Mouse (Mus musculus): Measurements from ENCODE around the gene Pdzph1.

Pdzph1 gene

GRCm38 (mm10) chr17:58991275-58991674, at the start of gene Pdzph1:
Pdzph1 (minus strand) TSS chr17:58991375.
- DNase-seq (ENCODE audit: low spot score): no peak

GRCm38 (mm10) chr17:59039754-59040153, 48.6 kb upstream of the Pdzph1 start:
- no peak for DNase-seq (ENCODE audit: low spot score)

- DNase-seq (ENCODE audit: low spot score): no peak
Measured at GRCm38 (mm10) chr17:59033445-59033844, 42.3 kb upstream of the Pdzph1 start.

- no peak for DNase-seq (ENCODE audit: low spot score)
Measured at GRCm38 (mm10) chr17:59026336-59026735, 35.2 kb upstream of the Pdzph1 start.

GRCm38 (mm10) chr17:59024502-59024901, 33.3 kb upstream of the Pdzph1 start:
- DNase-seq (ENCODE audit: low spot score): no peak

- no peak for DNase-seq (ENCODE audit: low spot score)
Measured at GRCm38 (mm10) chr17:59023971-59024370, 32.8 kb upstream of the Pdzph1 start.

GRCm38 (mm10) chr17:59018666-59019065, 27.5 kb upstream of the Pdzph1 start:
- DNase-seq (ENCODE audit: low spot score): no peak

- peak; percentile 48 for DNase-seq (ENCODE audit: low spot score)
Measured at GRCm38 (mm10) chr17:59013091-59013459, 21.9 kb upstream of the Pdzph1 start, which contains the start of gene Nudt12. Nudt12 (minus strand) TSS chr17:59013372.

- no peak for DNase-seq (ENCODE audit: low spot score)
Measured at GRCm38 (mm10) chr17:59012421-59013090, 21.4 kb upstream of the Pdzph1 start.

- DNase-seq (ENCODE audit: low spot score): no peak
Measured at GRCm38 (mm10) chr17:59011546-59012307, 20.6 kb upstream of the Pdzph1 start.

GRCm38 (mm10) chr17:58973237-58973636, 17.9 kb downstream of the Pdzph1 start:
- no peak for DNase-seq (ENCODE audit: low spot score)

- DNase-seq (ENCODE audit: low spot score): no peak
Measured at GRCm38 (mm10) chr17:58959905-58960304, 31.3 kb downstream of the Pdzph1 start.

- no peak for DNase-seq (ENCODE audit: low spot score)
Measured at GRCm38 (mm10) chr17:58957055-58957454, 34.1 kb downstream of the Pdzph1 start.

- DNase-seq (ENCODE audit: low spot score): no peak
Measured at GRCm38 (mm10) chr17:58943015-58943822, 48.0 kb downstream of the Pdzph1 start.

GRCm38 (mm10) chr17:58938598-58938997, 52.6 kb downstream of the Pdzph1 start:
- DNase-seq (ENCODE audit: low spot score): no peak

- DNase-seq (ENCODE audit: low spot score): no peak
Measured at GRCm38 (mm10) chr17:58937533-58937932, 53.6 kb downstream of the Pdzph1 start.

GRCm38 (mm10) chr17:58932983-58933280, 58.2 kb downstream of the Pdzph1 start:
- DNase-seq (ENCODE audit: low spot score): no peak

- DNase-seq (ENCODE audit: low spot score): no peak
Measured at GRCm38 (mm10) chr17:58932279-58932982, 58.7 kb downstream of the Pdzph1 start.

GRCm38 (mm10) chr17:58924754-58925546, 66.2 kb downstream of the Pdzph1 start:
- DNase-seq (ENCODE audit: low spot score): no peak

GRCm38 (mm10) chr17:58923901-58924476, 67.2 kb downstream of the Pdzph1 start:
- DNase-seq (ENCODE audit: low spot score): no peak

GRCm38 (mm10) chr17:58923316-58923866, 67.8 kb downstream of the Pdzph1 start:
- no peak for DNase-seq (ENCODE audit: low spot score)

Measured in T-cell, adult 2 months (primary cell).